Mouse (Mus musculus) kidney, postnatal 0 days (tissue): ENCODE data around the gene Zfp940. TPM values are rescaled to one million over a fixed set of nuclear protein-coding genes. Genes with fewer than 3 reads are reported as not detected.
"Not testable (repeated sequence)": the region's sequence is repeated elsewhere in the genome, so short reads cannot be mapped to it uniquely, and the experiment has no call there.

ENCODE experiments used
- ATAC-seq: fragments of 200-750 bp; cut with Nextera tagmentation; replicated peaks from 2 replicates; pipeline ENCODE4 v1.8.0; 2017; ENCODE audit warnings: low read depth, moderate number of reproducible peaks, moderate TSS enrichment, moderate library complexity; ENCODE audit not compliant: low FRiP score
- DNase-seq: peaks from one replicate; pipeline ENCODE4 v3.0.0-alpha.2; 2016; ENCODE audit warnings: low spot score
- H3K27ac ChIP-seq: fragments of 300-500 bp; sonication (generic); 2 replicates; pipeline ENCODE4 v1.5.1; 2014; ENCODE audit warnings: mild to moderate bottlenecking
- H3K27me3 ChIP-seq: fragments of 300-500 bp; sonication (generic); 2 replicates; pipeline ENCODE4 v1.6.1; 2014; ENCODE audit warnings: low read length, mixed read lengths; ENCODE audit not compliant: insufficient read depth
- H3K36me3 ChIP-seq: fragments of 300-500 bp; sonication (generic); 2 replicates; pipeline ENCODE4 v1.6.1; 2014; ENCODE audit warnings: low read length, mixed read lengths; ENCODE audit not compliant: insufficient read depth
- H3K4me1 ChIP-seq: fragments of 300-500 bp; sonication (generic); replicated peaks from 2 replicates; pipeline ENCODE4 v1.6.1; 2014; ENCODE audit warnings: antibody characterized with exemption, low read length, mixed read lengths; ENCODE audit not compliant: insufficient read depth
- H3K4me2 ChIP-seq: fragments of 300-500 bp; sonication (generic); 2 replicates; pipeline ENCODE4 v1.6.1; 2014; ENCODE audit warnings: mild to moderate bottlenecking, low read length, moderate library complexity, mixed read lengths
- H3K4me3 ChIP-seq: fragments of 300-500 bp; sonication (generic); replicated peaks from 2 replicates; pipeline ENCODE4 v1.5.1; 2014; ENCODE audit warnings: low read depth, low read length
- H3K9ac ChIP-seq: fragments of 300-500 bp; sonication (generic); 2 replicates; pipeline ENCODE4 v1.6.1; 2014; ENCODE audit warnings: low read depth, low read length
- H3K9me3 ChIP-seq: fragments of 300-500 bp; sonication (generic); replicated peaks from 2 replicates; pipeline ENCODE4 v1.6.1; 2016; ENCODE audit warnings: low read length, inconsistent platforms, mixed read lengths
- CTCF ChIP-seq: IDR thresholded peaks from 2 replicates; pipeline ENCODE4 v1.5.1; 2016; ENCODE audit warnings: antibody characterized with exemption, low read depth, mild to moderate bottlenecking, moderate library complexity
- WGBS: fragments of 180-500 bp; shearing (Covaris S2); extraction: QIAGEN DNeasy Blood & Tissue Kit; methylation state at CpG from one replicate; pipeline ENCODE4 v1.1.7; 2014; 5-methylcytosine and 5-hydroxymethylcytosine counted together
- polyA plus RNA-seq: library from polyadenylated mRNA; unstranded; fragments of >200 nt; fragmentation: Nextera tagmentation; extraction: Ambion mirVana; gene quantifications from 2 replicates; pipeline ENCODE4 v1.2.1, GENCODE M21; 2015

Zfp940 gene
- polyA plus RNA-seq, result 4.6 TPM in 2 replicates

GRCm38 (mm10) chr7:29853219-29853842, at the start of gene Zfp940:
Zfp940 (minus strand) TSS chr7:29853669.
- H3K27ac ChIP-seq, result no peak within 1 kb of the TSS
- DNase-seq, result peak; percentile 88
- H3K9ac ChIP-seq, result peak within 1 kb of the TSS; percentile 49
- peak; percentile 90 for ATAC-seq
- H3K4me1 ChIP-seq, result no peaks in the 10 kb centered on the region
- H3K36me3 ChIP-seq, result no peaks in the 10 kb centered on the region
- peak within 1 kb of the TSS; percentile 91 for H3K4me2 ChIP-seq
- peak within 1 kb of the TSS; percentile 66 for H3K4me3 ChIP-seq
- H3K9me3 ChIP-seq, result no peaks in the 10 kb centered on the region
- no peaks in the 10 kb centered on the region for H3K27me3 ChIP-seq
- TF ChIP-seq CTCF, result no peak
- under 1% methylated on average over 21 of the region's 21 CpGs for WGBS

GRCm38 (mm10) chr7:29898351-29898750, 44.9 kb upstream of the Zfp940 start:
- Histone ChIP-seq H3K9me3 (peaks cover 24% of the 10 kb centered on the region), H3K4me2 (no peak overlapping the region), H3K27ac (no peak overlapping the region), H3K36me3 (peaks cover 58% of the 10 kb centered on the region), H3K27me3 (no peaks in the 10 kb centered on the region), H3K4me1 (no peaks in the 10 kb centered on the region), H3K9ac (no peak overlapping the region), H3K4me3 (no peak overlapping the region)
- peak; percentile 15; the same call in 1 of the 2 replicates for TF ChIP-seq CTCF
- DNase-seq, result no peak
- ATAC-seq, result no peak
- 95% methylated on average over 4 of the region's 4 CpGs for WGBS

DNA sequence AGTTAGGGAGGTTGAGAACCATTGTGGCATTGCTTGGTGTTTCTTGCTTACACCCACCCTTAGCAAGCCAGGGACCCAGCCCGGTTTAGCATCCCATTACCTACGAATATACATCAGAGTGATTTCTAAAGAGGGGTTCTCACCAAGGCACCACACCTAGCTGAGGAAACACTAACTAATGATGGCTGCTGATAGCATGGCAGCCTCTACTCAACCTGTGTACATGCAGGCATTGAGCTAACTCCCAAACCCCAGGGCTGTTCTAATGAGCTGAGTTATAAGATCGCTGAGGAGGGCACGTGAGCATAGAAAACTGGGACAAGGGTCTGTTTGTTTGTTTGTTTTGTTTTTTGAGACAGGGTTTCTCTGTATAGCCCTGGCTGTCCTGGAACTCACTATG, 39.3 kb upstream of the Zfp940 start:
- H3K9me3 ChIP-seq, result peaks cover 35% of the 10 kb centered on the region
- no peaks in the 10 kb centered on the region for H3K27me3 ChIP-seq
- DNase-seq (no peak), ATAC-seq (no peak)
- no peak overlapping the region for H3K4me2 ChIP-seq
- WGBS, result over 99% methylated on average over 4 of the region's 4 CpGs
- TF ChIP-seq CTCF, result no peak
- H3K9ac ChIP-seq, result no peak overlapping the region
- H3K4me3 ChIP-seq, result no peak overlapping the region
- peaks cover 58% of the 10 kb centered on the region for H3K36me3 ChIP-seq
- no peak overlapping the region for H3K27ac ChIP-seq
- no peaks in the 10 kb centered on the region for H3K4me1 ChIP-seq

DNA sequence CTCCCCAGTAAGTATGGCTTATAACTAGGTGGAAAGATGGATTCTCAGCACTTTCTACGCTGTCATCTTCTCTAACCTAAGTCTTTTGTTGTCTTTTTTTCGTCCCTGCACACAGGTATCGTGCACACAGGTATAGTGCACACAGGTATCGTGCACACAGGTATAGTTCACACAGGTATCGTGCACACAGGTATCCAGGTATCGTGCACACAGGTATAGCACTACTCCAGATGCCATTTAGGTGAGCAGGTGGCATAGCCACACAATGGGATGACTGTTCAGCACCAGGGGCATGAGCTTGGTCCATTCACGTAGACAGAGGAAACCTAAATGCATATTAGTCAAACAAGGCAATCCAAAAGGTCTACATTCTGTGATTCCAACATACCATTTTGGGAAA, 37.0 kb upstream of the Zfp940 start:
- 98% methylated on average over 7 of the region's 7 CpGs for WGBS
- Histone ChIP-seq H3K27me3 (no peaks in the 10 kb centered on the region), H3K9ac (no peak overlapping the region), H3K4me2 (no peak overlapping the region), H3K9me3 (peaks cover 32% of the 10 kb centered on the region), H3K4me3 (no peak overlapping the region), H3K4me1 (no peaks in the 10 kb centered on the region), H3K27ac (no peak overlapping the region), H3K36me3 (peaks cover 41% of the 10 kb centered on the region)
- ATAC-seq (no peak), DNase-seq (no peak)
- no peak for TF ChIP-seq CTCF

- no peak for DNase-seq
- ATAC-seq, result no peak
These were observed 27.4 kb upstream of the Zfp940 start for GRCm38 (mm10) chr7:29880916-29881315.

DNA sequence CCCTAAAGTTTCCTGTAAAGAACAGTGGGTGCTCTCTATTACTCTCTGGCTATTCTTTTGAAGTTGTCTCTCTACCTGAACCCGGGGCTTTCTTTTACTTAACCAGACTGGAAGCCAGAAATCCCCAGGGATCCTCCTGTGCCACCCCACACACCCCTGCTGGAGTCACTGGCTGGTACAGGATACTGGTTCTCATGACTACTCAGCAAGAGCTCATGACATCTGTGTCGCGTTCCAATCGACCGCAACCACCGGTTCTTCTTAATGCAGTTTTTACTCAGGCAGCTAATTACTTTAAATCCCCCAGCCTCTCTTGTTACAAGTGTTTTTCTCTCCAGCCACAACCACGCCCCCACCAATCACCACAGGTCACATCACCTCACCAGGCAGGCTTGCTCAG, 26.6 kb upstream of the Zfp940 start:
- Histone ChIP-seq H3K27ac (no peak overlapping the region), H3K4me3 (no peak overlapping the region), H3K4me1 (no peaks in the 10 kb centered on the region), H3K4me2 (no peak overlapping the region), H3K36me3 (peaks cover 9% of the 10 kb centered on the region), H3K9me3 (peaks cover 10% of the 10 kb centered on the region), H3K27me3 (no peaks in the 10 kb centered on the region), H3K9ac (no peak overlapping the region)
- no peak for TF ChIP-seq CTCF
- ATAC-seq (no peak), DNase-seq (peak; percentile 19)
- WGBS, result 72% methylated on average over 7 of the region's 7 CpGs

More at GRCm38 (mm10) chr7:29880916-29881315, 27.4 kb upstream of the Zfp940 start:
- Histone ChIP-seq H3K9ac (no peak overlapping the region), H3K4me1 (no peaks in the 10 kb centered on the region), H3K4me3 (no peak overlapping the region), H3K36me3 (peaks cover under 1% of the 10 kb centered on the region), H3K9me3 (peaks cover under 1% of the 10 kb centered on the region; the same call in 1 of the 2 replicates), H3K27ac (no peak overlapping the region), H3K27me3 (no peaks in the 10 kb centered on the region), H3K4me2 (no peak overlapping the region)
- 80% methylated on average over 7 of the region's 7 CpGs for WGBS
- no peak for TF ChIP-seq CTCF

DNA sequence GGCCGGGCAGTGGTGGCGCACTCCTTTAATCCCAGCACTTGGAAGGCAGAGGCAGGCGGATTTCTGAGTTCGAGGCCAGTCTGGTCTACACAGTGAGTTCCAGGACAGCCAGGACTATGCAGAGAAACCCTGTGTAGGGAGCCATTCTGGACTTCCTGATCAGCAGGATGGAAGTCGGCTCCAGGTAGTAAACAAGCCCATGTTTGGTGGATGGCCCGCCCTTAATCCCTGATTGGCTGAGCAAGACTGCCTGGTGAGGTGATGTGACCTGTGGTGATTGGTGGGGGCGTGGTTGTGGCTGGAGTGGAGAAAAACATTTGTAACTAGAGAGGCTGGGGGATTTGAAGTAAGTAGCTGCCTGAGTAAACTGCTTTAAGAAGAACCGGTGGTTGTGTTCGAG, 24.1 kb upstream of the Zfp940 start:
- H3K9me3 ChIP-seq, result peaks cover 15% of the 10 kb centered on the region
- DNase-seq, ATAC-seq, H3K4me1 ChIP-seq, H3K27ac ChIP-seq, H3K27me3 ChIP-seq, H3K4me3 ChIP-seq, H3K9ac ChIP-seq, H3K4me2 ChIP-seq: not testable (repeated sequence)
- 89% methylated on average over 9 of the region's 9 CpGs for WGBS
- H3K36me3 ChIP-seq, result peaks cover 19% of the 10 kb centered on the region
